Mouse (Mus musculus) midbrain, embryonic 11.5 days (tissue): Measurements from ENCODE around the gene Kremen2. TPM values are rescaled to one million over a fixed set of nuclear protein-coding genes. Genes with fewer than 3 reads are reported as not detected.

Experiments used
- ATAC-seq: fragments of 200-750 bp; cut with Nextera tagmentation; 2 replicates; pipeline ENCODE4 v1.8.0; 2017; ENCODE audit warnings: moderate TSS enrichment, moderate library complexity; ENCODE audit not compliant: low FRiP score
- DNase-seq: peaks from one replicate; pipeline ENCODE4 v3.0.0; 2015; ENCODE audit warnings: low spot score; ENCODE audit errors: missing footprints
- H3K27ac ChIP-seq: fragments of 300-500 bp; sonication (generic); 2 replicates; pipeline ENCODE4 v1.5.1; 2014; ENCODE audit warnings: low read depth, low read length
- H3K27me3 ChIP-seq: fragments of 300-500 bp; sonication (generic); 2 replicates; pipeline ENCODE4 v1.6.1; 2014; ENCODE audit warnings: mild to moderate bottlenecking, low read length, moderate library complexity, mixed read lengths; ENCODE audit not compliant: control insufficient read depth, insufficient read depth
- H3K36me3 ChIP-seq: fragments of 300-500 bp; sonication (generic); 2 replicates; pipeline ENCODE4 v1.6.1; 2014; ENCODE audit warnings: mild to moderate bottlenecking, low read length, moderate library complexity, mixed read lengths; ENCODE audit not compliant: control insufficient read depth, insufficient read depth
- H3K4me1 ChIP-seq: fragments of 300-500 bp; sonication (generic); 2 replicates; pipeline ENCODE4 v1.6.1; 2014; ENCODE audit warnings: low read length; ENCODE audit not compliant: control insufficient read depth, insufficient read depth
- H3K4me2 ChIP-seq: fragments of 300-500 bp; sonication (generic); 2 replicates; pipeline ENCODE4 v1.6.1; 2014; ENCODE audit warnings: mild to moderate bottlenecking, moderate library complexity
- H3K4me3 ChIP-seq: fragments of 300-500 bp; sonication (generic); 2 replicates; pipeline ENCODE4 v1.5.1; 2014; ENCODE audit warnings: low read depth, low read length
- H3K9ac ChIP-seq: fragments of 300-500 bp; sonication (generic); 2 replicates; pipeline ENCODE4 v1.6.1; 2014; ENCODE audit warnings: low read length
- H3K9me3 ChIP-seq: fragments of 300-500 bp; sonication (generic); 2 replicates; pipeline ENCODE4 v1.6.1; 2016; ENCODE audit warnings: low read length; ENCODE audit not compliant: control insufficient read depth
- WGBS: fragments of 180-500 bp; shearing (Covaris S2); extraction: QIAGEN DNeasy Blood & Tissue Kit; methylation state at CpG from one replicate; pipeline ENCODE4 v1.1.7; 2014; 5-methylcytosine and 5-hydroxymethylcytosine counted together
- polyA plus RNA-seq: library from polyadenylated mRNA; unstranded; fragments of >200 nt; fragmentation: Nextera tagmentation; extraction: Ambion mirVana; gene quantifications from 2 replicates; pipeline ENCODE4 v1.2.1, GENCODE M21; 2014

Kremen2 gene
- polyA plus RNA-seq, 1 experiment from 2014 or later = 0.63 TPM

DNA sequence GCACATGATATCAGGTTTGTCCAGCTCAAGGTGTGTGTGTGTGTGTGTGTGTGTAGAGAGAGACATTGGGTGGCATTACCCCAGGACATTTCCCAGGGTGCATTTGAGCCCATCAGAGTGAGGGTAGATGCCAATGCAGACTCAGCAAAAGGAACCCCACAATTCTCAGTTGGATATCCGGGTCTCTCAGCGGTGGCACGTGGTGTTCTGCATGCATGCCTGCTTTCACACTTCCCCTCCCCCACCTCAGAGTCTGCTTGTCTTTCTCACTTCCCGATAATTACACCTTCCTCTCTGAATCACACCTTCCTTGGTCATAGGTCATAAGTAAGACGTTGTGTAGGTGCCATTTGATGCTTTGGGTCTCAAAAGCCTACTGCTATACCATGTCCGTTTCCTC lies 2.4 kb upstream of the Kremen2 start:
- peaks cover 41% of the 10 kb centered on the region for H3K27me3 ChIP-seq
- peak; percentile 66 for DNase-seq
- 42% methylated on average over 6 of the region's 6 CpGs for WGBS
- H3K36me3 ChIP-seq = peaks cover 11% of the 10 kb centered on the region; the same call in 1 of the 2 replicates
- no peak for ATAC-seq
- H3K4me3 ChIP-seq = no peak overlapping the region
- H3K4me1 ChIP-seq = peaks cover 10% of the 10 kb centered on the region
- no peak overlapping the region for H3K9ac ChIP-seq
- H3K27ac ChIP-seq = no peak overlapping the region
- no peak overlapping the region for H3K4me2 ChIP-seq
- H3K9me3 ChIP-seq = no peaks in the 10 kb centered on the region

- Histone ChIP-seq H3K27ac (no peak overlapping the region), H3K4me3 (no peak overlapping the region), H3K9ac (no peak overlapping the region), H3K36me3 (0 out of 2 replicates have a peak, but pooled peaks cover 6% of the 10 kb centered on the region), H3K9me3 (no peaks in the 10 kb centered on the region), H3K4me1 (peaks cover 10% of the 10 kb centered on the region), H3K4me2 (no peak overlapping the region), H3K27me3 (peaks cover 47% of the 10 kb centered on the region)
- 88% methylated on average over 3 of the region's 3 CpGs for WGBS
- DNase-seq (peak; percentile 59), ATAC-seq (no peak)
These were observed 1.8 kb upstream of the Kremen2 start for GRCm38 (mm10) chr17:23747471-23747870.

DNA sequence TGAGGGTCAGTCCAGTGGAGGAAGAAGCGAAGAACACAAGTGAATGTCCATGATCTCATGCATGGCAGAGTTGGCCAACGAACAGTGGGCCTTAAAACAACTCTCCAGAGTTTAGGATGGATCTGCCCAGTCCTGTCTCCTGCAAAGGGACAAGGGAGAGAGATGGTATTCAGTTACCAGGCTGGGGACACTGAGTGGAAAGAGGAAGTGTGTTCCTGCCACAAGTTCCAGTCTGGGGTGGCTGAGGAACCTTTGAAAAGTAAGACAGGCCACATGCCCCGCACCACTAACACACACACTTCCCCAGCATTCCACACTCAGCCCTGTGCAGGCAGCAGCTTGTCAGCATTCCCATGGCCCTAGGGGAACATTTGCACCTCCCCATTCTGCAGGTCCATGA lies 1.1 kb upstream of the Kremen2 start:
- Histone ChIP-seq H3K36me3 (0 out of 2 replicates have a peak, but pooled peaks cover 3% of the 10 kb centered on the region), H3K9me3 (no peaks in the 10 kb centered on the region), H3K9ac (no peak overlapping the region), H3K27ac (no peak overlapping the region), H3K4me3 (no peak overlapping the region), H3K4me2 (no peak overlapping the region), H3K27me3 (peaks cover 54% of the 10 kb centered on the region), H3K4me1 (peaks cover 10% of the 10 kb centered on the region)
- DNase-seq (peak; percentile 41), ATAC-seq (no peak)
- WGBS = 88% methylated on average over 3 of the region's 3 CpGs

DNA sequence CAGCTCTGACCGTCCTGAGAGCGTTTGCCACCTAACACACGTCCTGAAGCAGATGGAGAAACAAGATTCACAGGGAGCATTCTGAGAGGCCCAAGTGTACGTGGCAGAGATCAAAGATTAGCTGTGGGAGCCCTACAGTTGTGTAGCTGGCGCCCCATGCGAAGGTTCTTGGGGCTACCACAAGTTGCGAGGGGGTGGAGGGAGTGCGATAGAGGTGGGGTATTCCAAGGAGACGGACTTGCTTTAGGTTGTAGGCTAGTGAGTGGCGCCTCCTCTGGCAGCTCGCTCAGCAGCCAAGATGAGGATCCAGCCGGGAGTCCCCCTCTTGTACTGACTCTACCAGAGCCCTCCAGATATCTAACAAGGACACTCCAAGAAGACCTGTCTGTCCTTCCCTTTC lies 678 bp upstream of the Kremen2 start:
- Histone ChIP-seq H3K27ac (no peak overlapping the region), H3K9me3 (no peaks in the 10 kb centered on the region), H3K36me3 (0 out of 2 replicates have a peak, but pooled peaks cover 2% of the 10 kb centered on the region), H3K4me2 (peak overlapping the region; percentile 50; the same call in 1 of the 2 replicates), H3K9ac (no peak overlapping the region), H3K4me3 (peak overlapping the region; percentile 30; the same call in 1 of the 2 replicates), H3K27me3 (peaks cover 58% of the 10 kb centered on the region), H3K4me1 (peaks cover 10% of the 10 kb centered on the region)
- ATAC-seq (no peak), DNase-seq (peak; percentile 88)
- 2% methylated on average over 12 of the region's 12 CpGs for WGBS

DNA sequence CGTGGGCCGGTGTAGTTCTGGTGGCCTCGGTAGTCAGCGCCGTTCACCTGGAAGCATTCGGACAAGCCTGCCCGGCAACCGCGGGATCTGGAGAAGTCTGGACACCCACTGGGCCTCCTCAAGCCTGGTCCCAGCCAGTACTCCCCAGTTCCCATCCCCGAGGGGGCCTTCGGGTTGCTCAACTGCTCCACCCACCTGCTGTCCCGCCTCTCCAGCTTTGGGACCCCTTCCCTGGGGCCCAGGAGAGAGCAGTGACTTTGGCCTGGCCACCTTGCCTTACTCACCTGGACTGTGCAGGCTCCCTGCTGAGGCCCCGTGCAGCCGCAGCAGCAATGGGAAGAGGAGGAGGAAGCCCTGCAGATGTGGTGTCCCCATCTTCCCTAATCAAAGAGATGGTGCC lies 982 bp downstream of the Kremen2 start:
- WGBS = 3% methylated on average over 14 of the region's 14 CpGs
- peak overlapping the region; percentile 50; the same call in 1 of the 2 replicates for H3K4me2 ChIP-seq

DNA sequence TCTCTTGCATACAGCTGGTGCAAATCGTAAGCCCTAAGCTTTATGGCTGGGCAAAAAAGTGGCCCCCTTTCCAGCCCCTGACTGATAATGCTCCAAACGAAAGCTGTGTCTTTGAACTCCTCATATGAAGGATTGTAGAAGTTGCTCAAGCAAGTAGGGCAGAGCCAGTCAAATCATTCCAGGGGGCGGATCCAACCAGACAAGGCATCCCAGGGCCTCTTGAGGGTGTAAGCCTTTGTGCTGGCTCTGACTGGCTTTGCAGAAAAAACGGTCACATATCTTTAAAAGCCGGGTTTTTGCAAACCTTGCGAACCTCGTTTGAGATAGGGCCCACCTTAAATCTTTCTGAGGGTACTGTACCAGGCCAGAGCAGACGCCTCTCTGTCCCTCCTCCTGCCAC lies 1.6 kb downstream of the Kremen2 start:
- H3K9ac ChIP-seq = no peak overlapping the region
- no peak overlapping the region for H3K4me2 ChIP-seq
- H3K27me3 ChIP-seq = peaks cover 68% of the 10 kb centered on the region
- H3K4me1 ChIP-seq = peaks cover 17% of the 10 kb centered on the region
- no peaks in the 10 kb centered on the region for H3K36me3 ChIP-seq
- H3K9me3 ChIP-seq = no peaks in the 10 kb centered on the region
- DNase-seq (peak; percentile 82), ATAC-seq (no peak)
- 20% methylated on average over 8 of the region's 8 CpGs for WGBS
- H3K27ac ChIP-seq = no peak overlapping the region
- H3K4me3 ChIP-seq = no peak overlapping the region

More for the DNA sequence above, 982 bp downstream of the Kremen2 start:
- DNase-seq = peak; percentile 88
- Histone ChIP-seq H3K4me3 (0 out of 2 replicates have a peak overlapping the region, but pooled peaks have one; percentile 3), H3K9me3 (no peaks in the 10 kb centered on the region), H3K9ac (no peak overlapping the region), H3K4me1 (peaks cover 14% of the 10 kb centered on the region), H3K36me3 (no peaks in the 10 kb centered on the region), H3K27me3 (peaks cover 68% of the 10 kb centered on the region), H3K27ac (no peak overlapping the region)
- no peak for ATAC-seq

- no peak for ATAC-seq
These were observed 2.7 kb downstream of the Kremen2 start for GRCm38 (mm10) chr17:23742941-23743340.

GRCm38 (mm10) chr17:23742210-23742793 lies 3.3 kb downstream of the Kremen2 start:
- no peak overlapping the region for H3K27ac ChIP-seq
- H3K36me3 ChIP-seq = no peaks in the 10 kb centered on the region
- peak; percentile 92 for DNase-seq
- WGBS = 8% methylated on average over 44 of the region's 44 CpGs
- H3K9me3 ChIP-seq = no peaks in the 10 kb centered on the region
- no peak overlapping the region for H3K9ac ChIP-seq
- H3K4me1 ChIP-seq = peaks cover 18% of the 10 kb centered on the region
- peak overlapping the region; percentile 4; the same call in 1 of the 2 replicates for H3K4me2 ChIP-seq
- no peak for ATAC-seq
- H3K4me3 ChIP-seq = no peak overlapping the region
- peaks cover 68% of the 10 kb centered on the region for H3K27me3 ChIP-seq

More at GRCm38 (mm10) chr17:23742941-23743340, 2.7 kb downstream of the Kremen2 start:
- no peak overlapping the region for H3K4me3 ChIP-seq
- H3K27me3 ChIP-seq = peaks cover 68% of the 10 kb centered on the region
- no peaks in the 10 kb centered on the region for H3K36me3 ChIP-seq
- H3K9ac ChIP-seq = no peak overlapping the region
- H3K9me3 ChIP-seq = no peaks in the 10 kb centered on the region
- peak; percentile 89 for DNase-seq
- no peak overlapping the region for H3K4me2 ChIP-seq
- peaks cover 18% of the 10 kb centered on the region for H3K4me1 ChIP-seq
- H3K27ac ChIP-seq = no peak overlapping the region
- WGBS = 57% methylated on average over 12 of the region's 12 CpGs

GRCm38 (mm10) chr17:23741359-23742209 lies 4.0 kb downstream of the Kremen2 start:
- no peak overlapping the region for H3K27ac ChIP-seq
- H3K36me3 ChIP-seq = no peaks in the 10 kb centered on the region
- DNase-seq (peak; percentile 85), ATAC-seq (no peak)
- H3K4me2 ChIP-seq = no peak overlapping the region
- 47% methylated on average over 38 of the region's 38 CpGs for whole genome bisulfite sequencing
- no peak overlapping the region for H3K4me3 ChIP-seq
- H3K4me1 ChIP-seq = peaks cover 18% of the 10 kb centered on the region
- H3K9ac ChIP-seq = no peak overlapping the region
- no peaks in the 10 kb centered on the region for H3K9me3 ChIP-seq
- peaks cover 62% of the 10 kb centered on the region for H3K27me3 ChIP-seq
